8 mouse cellular contexts compared by ENCODE assay signal in genomic region chr4:58910175-58911068, GRCm38 (mm10). TPM values are rescaled to one million over a fixed set of nuclear protein-coding genes. Genes with fewer than 3 reads are reported as not detected.
DNase-seq lines count a peak whose midpoint lies in the region; ATAC-seq and TF ChIP-seq lines count a peak whose summit lies in the region.

No protein-coding gene starts in this region.

- H3K27ac ChIP-seq in heart, embryonic 14.5 days (replicated peaks in 1 of 2; ENCODE audit: control insufficient read depth in 1 of 2, insufficient read depth in 1 of 2, low read depth in 2 of 2, low read length in 2 of 2), result peak overlapping the region; percentile 94 to 99
- H3K27ac ChIP-seq in MEL (ENCODE audit: control insufficient read depth, low read depth, low read length) (no peak overlapping the region), macrophage (no peak overlapping the region)
- H3K27ac ChIP-seq in forebrain, postnatal 0 days (ENCODE audit: low read depth, low read length), result peak overlapping the region; percentile 98

- peak overlapping the region; percentile 81 for H3K4me2 ChIP-seq in heart, embryonic 14.5 days (ENCODE audit: low read length)
- peak overlapping the region; percentile 78 for H3K4me2 ChIP-seq in forebrain, postnatal 0 days (ENCODE audit: low read depth)

- TF ChIP-seq CTCF in MEL (IDR thresholded peaks at IDR 0.05 in 2 of 3, conservative IDR thresholded peaks at IDR 0.05 in 1 of 3; ENCODE audit: control insufficient read depth in 1 of 3, insufficient read depth in 1 of 3, low read depth in 2 of 3, low read length in 3 of 3, poor library complexity in 1 of 3, severe bottlenecking in 1 of 3), result no peak
- TF ChIP-seq CTCF in forebrain, postnatal 0 days (IDR thresholded peaks at IDR 0.05; ENCODE audit: low read depth), result no peak

- no peak for TF ChIP-seq POLR2A in MEL (IDR thresholded peaks at IDR 0.05; ENCODE audit: control insufficient read depth in 1 of 2, insufficient read depth in 1 of 2, low read depth in 1 of 2, low read length in 2 of 2, poor library complexity in 1 of 2)

- no peak for TF ChIP-seq RAD21 in MEL (IDR thresholded peaks at IDR 0.05; ENCODE audit: low read depth, low read length)

- no peaks in the 10 kb centered on the region for H3K27me3 ChIP-seq in heart, embryonic 14.5 days (ENCODE audit: control insufficient read depth, insufficient read depth, low read length)
- H3K27me3 ChIP-seq in MEL (ENCODE audit: control insufficient read depth in 1 of 2, insufficient read depth in 2 of 2, low read length in 2 of 2), result no peaks in the 10 kb centered on the region
- no peaks in the 10 kb centered on the region for H3K27me3 ChIP-seq in forebrain, postnatal 0 days (ENCODE audit: insufficient read depth, low read length)

- no peak for TF ChIP-seq EP300 in MEL (IDR thresholded peaks at IDR 0.05; ENCODE audit: low read depth in 1 of 2, low read length in 2 of 2)

- peaks cover 61% of the 10 kb centered on the region for H3K79me2 ChIP-seq in MEL (ENCODE audit: control insufficient read depth, insufficient read depth, low read length, poor library complexity)
- H3K79me2 ChIP-seq in macrophage (ENCODE audit: inconsistent target), result peaks cover 60% of the 10 kb centered on the region

- peak overlapping the region; percentile 81 to 91 for H3K4me3 ChIP-seq in heart, embryonic 14.5 days (ENCODE audit: control insufficient read depth in 1 of 2, insufficient read depth in 1 of 2, low read depth in 1 of 2, low read length in 2 of 2)
- H3K4me3 ChIP-seq in MEL (ENCODE audit: control insufficient read depth in 1 of 2, insufficient read depth in 1 of 2, low read depth in 2 of 2, low read length in 2 of 2) (peak overlapping the region; percentile 97 to 98), macrophage (ENCODE audit: inconsistent target) (peak overlapping the region; percentile 76)
- H3K4me3 ChIP-seq in forebrain, postnatal 0 days (ENCODE audit: low read depth, low read length), result peak overlapping the region; percentile 93

- H3K9me3 ChIP-seq in heart, embryonic 14.5 days (ENCODE audit: control insufficient read depth, low read length), result no peaks in the 10 kb centered on the region
- H3K9me3 ChIP-seq in MEL (replicated peaks; ENCODE audit: insufficient read depth, low read length), result no peaks in the 10 kb centered on the region
- H3K9me3 ChIP-seq in forebrain, postnatal 0 days (ENCODE audit: low read length), result no peaks in the 10 kb centered on the region

- H3K4me1 ChIP-seq in heart, embryonic 14.5 days (ENCODE audit: control insufficient read depth in 2 of 2, insufficient read depth in 2 of 2, low read length in 2 of 2), result peaks cover 2 to 12% of the 10 kb centered on the region in 2 experiments; a peak in 3 of 4 replicates
- peaks cover 29 to 32% of the 10 kb centered on the region in 2 experiments for H3K4me1 ChIP-seq in MEL (ENCODE audit: control insufficient read depth in 1 of 2, insufficient read depth in 2 of 2, low read length in 2 of 2)
- no peaks in the 10 kb centered on the region for H3K4me1 ChIP-seq in forebrain, postnatal 0 days (ENCODE audit: insufficient read depth)

- peak overlapping the region; percentile 96 for H3K9ac ChIP-seq in heart, embryonic 14.5 days (ENCODE audit: low read length)
- H3K9ac ChIP-seq in MEL (ENCODE audit: control insufficient read depth, low read depth, low read length, poor library complexity, severe bottlenecking), result peak overlapping the region; percentile 89
- peak overlapping the region; percentile 95 for H3K9ac ChIP-seq in forebrain, postnatal 0 days

- 38% methylated on average over 16 of the region's 16 CpGs for WGBS in heart, embryonic 14.5 days
- WGBS in forebrain, postnatal 0 days, result 30% methylated on average over 16 of the region's 16 CpGs
- WGBS in macrophage (ENCODE audit: missing documents), result 36% methylated on average over 15 of the region's 16 CpGs

- no peaks in the 10 kb centered on the region for H3K36me3 ChIP-seq in heart, embryonic 14.5 days (ENCODE audit: control insufficient read depth, insufficient read depth, low read length)
- H3K36me3 ChIP-seq in MEL (ENCODE audit: control insufficient read depth in 1 of 2, insufficient read depth in 2 of 2, low read length in 2 of 2) (peaks cover 0 to 51% of the 10 kb centered on the region in 2 experiments; a peak in 2 of 4 replicates), macrophage (ENCODE audit: inconsistent target) (no peaks in the 10 kb centered on the region)
- H3K36me3 ChIP-seq in forebrain, postnatal 0 days (ENCODE audit: insufficient read depth), result no peaks in the 10 kb centered on the region

- ATAC-seq in heart, embryonic 14.5 days (ENCODE audit: insufficient number of reproducible peaks, insufficient read depth, low FRiP score, low read depth), result no peak
- no peak for ATAC-seq in forebrain, postnatal 0 days
- no peak for ATAC-seq in frontal cortex, adult (ENCODE audit: low TSS enrichment)
- no peak for ATAC-seq in megakaryocyte-erythroid progenitor cell, adult 5-6 weeks (replicated peaks; ENCODE audit: low FRiP score, low TSS enrichment, poor library complexity, severe bottlenecking)

- no peak for DNase-seq in heart, adult 11 months
- DNase-seq in MEL (ENCODE audit: low read depth, low spot score), result peak; percentile 34
- no peak for DNase-seq in forebrain, postnatal 0 days
- no peak for DNase-seq in urinary bladder, adult 2 months (ENCODE audit: low spot score)

TF ChIP-seq in MEL, 35 proteins besides CTCF, POLR2A, EP300 and RAD21:
- no peak for TF ChIP-seq USF2 (IDR thresholded peaks at IDR 0.05; ENCODE audit: borderline replicate concordance in 1 of 2, insufficient read depth in 1 of 2, low read depth in 1 of 2, low read length in 2 of 2)
- TF ChIP-seq MXI1 (IDR thresholded peaks at IDR 0.05; ENCODE audit: low read depth, low read length), result peak; percentile 51; the same call in 1 of the 2 replicates
- 0 out of 2 replicates have a peak, but pooled peaks have one; percentile 60 for TF ChIP-seq SIN3A (IDR thresholded peaks at IDR 0.05; ENCODE audit: low read length)

RNA-seq across cellular contexts. Expression of gene Ecpas, which starts 2.1 kb away (rescaled TPM):
- polyA plus RNA-seq in heart, embryonic 14.5 days (2014; fragmentation: Nextera tagmentation; extraction: Ambion mirVana), result 37.7 and 38.2 TPM in 2 replicates
- total RNA-seq in MEL (2012; rRNA removed), result 37.8 and 52.1 TPM in 2 replicates
- 100 to 1,000 TPM in 1 of 2 experiments, 10 to 100 TPM in 1; 57.6 to 161 TPM for polyA plus RNA-seq in MEL (2012; ENCODE audit: insufficient read depth in 1 of 2, insufficient read length in 2 of 2, low read depth in 1 of 2, low replicate concordance in 2 of 2, missing spikeins in 1 of 2)
- 64.5 and 81.6 TPM in 2 replicates for total RNA-seq in forebrain, postnatal 0 days (2014; rRNA removed)
- 19.5 and 22.5 TPM in 2 replicates for polyA plus RNA-seq in forebrain, postnatal 0 days (2015; fragmentation: Nextera tagmentation; extraction: Ambion mirVana)
- total RNA-seq in macrophage (2018; cell fraction: chromatin; rRNA removed), result 100 to 1,000 TPM; 150 to 573 (median 370) TPM
- total RNA-seq in macrophage (2018; cell fraction: cytosol; rRNA removed), result 10 to 100 TPM; 38.2 to 64.1 (median 48.0) TPM
- 100 to 1,000 TPM in 22 of 26 experiments, 10 to 100 TPM in 4; 73.8 to 408 (median 169) TPM for total RNA-seq in macrophage (2018; cell fraction: nucleus; rRNA removed)
- 24.1 to 39.2 TPM (median 33.8 TPM) in 3 replicates for polyA plus RNA-seq in macrophage (2018)
- total RNA-seq in megakaryocyte-erythroid progenitor cell, adult 5-6 weeks (2014; fragmentation: Nextera tagmentation), result 78.4 and 95.1 TPM in 2 replicates
- total RNA-seq in megakaryocyte-erythroid progenitor cell, adult 5-6 weeks (2017), result 69.0 and 101 TPM in 2 replicates
- 25.0 and 31.5 TPM in 2 replicates for polyA plus RNA-seq in urinary bladder, adult 2 months (2012; rRNA removed)

RNA-seq across cellular contexts. Expression of gene Zkscan16, which starts 33.0 kb away (rescaled TPM):
- polyA plus RNA-seq in heart, embryonic 14.5 days (2014; fragmentation: Nextera tagmentation; extraction: Ambion mirVana), result 0.16 and 0.23 TPM in 2 replicates
- total RNA-seq in MEL (2012; rRNA removed), result not detected in 2 replicates
- polyA plus RNA-seq in MEL (2012; ENCODE audit: insufficient read depth in 1 of 2, insufficient read length in 2 of 2, low read depth in 1 of 2, low replicate concordance in 2 of 2, missing spikeins in 1 of 2), result not detected
- 3.7 and 5.6 TPM in 2 replicates for total RNA-seq in forebrain, postnatal 0 days (2014; rRNA removed)
- polyA plus RNA-seq in forebrain, postnatal 0 days (2015; fragmentation: Nextera tagmentation; extraction: Ambion mirVana), result 0.44 and 1.5 TPM in 2 replicates
- under 1 TPM in 1 of 26 experiments, not detected in 25; 0.28 TPM for total RNA-seq in macrophage (2018; cell fraction: chromatin; rRNA removed)
- total RNA-seq in macrophage (2018; cell fraction: cytosol; rRNA removed), result not detected
- total RNA-seq in macrophage (2018; cell fraction: nucleus; rRNA removed), result not detected
- not detected in 3 replicates for polyA plus RNA-seq in macrophage (2018)
- total RNA-seq in megakaryocyte-erythroid progenitor cell, adult 5-6 weeks (2014; fragmentation: Nextera tagmentation), result not detected in 2 replicates
- total RNA-seq in megakaryocyte-erythroid progenitor cell, adult 5-6 weeks (2017), result not detected in 2 replicates
- 0.06 and 0.15 TPM in 2 replicates for polyA plus RNA-seq in urinary bladder, adult 2 months (2012; rRNA removed)

Comparison
In these comparisons a context has a peak if more than half of its experiments do, and no peak if none do; other contexts are left out.
1. H3K27ac ChIP-seq: peak in heart, embryonic 14.5 days (2 of 2) and forebrain, postnatal 0 days (single experiment); none in MEL (single experiment) and macrophage (single experiment).
2. Peak in every context shown above with its lines, with median percentiles within 50 percentile points of each other: H3K4me3 ChIP-seq and H3K9ac ChIP-seq.